Comparison of ENCODE assay signal across 14 mouse cellular contexts in the genomic region with DNA sequence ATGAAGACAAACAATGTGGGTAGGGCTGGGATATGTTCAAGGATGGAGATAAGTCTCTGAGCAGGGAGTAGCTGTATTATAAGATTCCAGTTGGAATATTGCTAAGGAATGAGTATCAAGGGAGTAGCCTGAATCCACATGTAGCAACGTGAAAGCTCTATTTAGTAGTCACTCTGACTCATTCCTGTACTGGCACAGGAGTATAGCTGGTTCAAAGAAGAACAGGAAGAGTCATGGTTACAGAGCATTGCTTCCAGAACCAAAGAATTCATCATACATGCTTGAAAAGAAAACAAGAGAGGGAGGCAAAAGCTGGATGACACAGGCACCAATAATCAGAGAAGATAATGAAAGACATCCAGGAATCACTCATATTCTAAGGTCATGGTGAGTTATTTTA.
"Had no signal": no experiment of that assay in that cellular context is flagged by ENCODE, and none has a peak within 500 bp of the region (broad histone marks: within the 10 kb centered on the region; RNA-seq: fewer than 3 reads in every experiment).

No protein-coding gene starts in this region.

- H3K4me3 ChIP-seq: left cerebral cortex, adult 2 months; liver, embryonic 13.5 days had no signal

- H3K27ac ChIP-seq: left cerebral cortex, adult 2 months; liver, embryonic 13.5 days had no signal

- H3K27me3 ChIP-seq: liver, embryonic 13.5 days had no signal

- H3K4me1 ChIP-seq: liver, embryonic 13.5 days had no signal

- H3K9me3 ChIP-seq: liver, embryonic 13.5 days had no signal

- H3K9ac ChIP-seq: liver, embryonic 13.5 days had no signal

- H3K4me2 ChIP-seq: liver, embryonic 13.5 days; midbrain, embryonic 11.5 days had no signal

- DNase-seq: kidney, adult 8-10 months; kidney, postnatal 14 days; kidney, postnatal 4 days; liver, embryonic 13.5 days; lung, adult 2 months; lung, postnatal 14 days; lung, postnatal 4 days; midbrain, embryonic 14.5 days; right cerebral cortex, adult 18-20 months; right cerebral cortex, postnatal 25 days; thymus, adult 2 months; thymus, postnatal 14 days had no signal

- H3K36me3 ChIP-seq: liver, embryonic 13.5 days had no signal
